Mouse (Mus musculus): ENCODE data around the gene Tiam2.
A peak's percentile ranks its signal among the peaks of the same experiment; 100 is the strongest.

The Tiam2 gene

GRCm38 (mm10) chr17:3498086-3498485 is 171.7 kb downstream of the Tiam2 start:
- DNase-seq (ENCODE audit: low spot score in 2 of 2) = no peak

- DNase-seq (ENCODE audit: low spot score in 2 of 2) = no peak
These were observed 172.2 kb downstream of the Tiam2 start for GRCm38 (mm10) chr17:3498580-3498979.

- DNase-seq (ENCODE audit: low spot score in 2 of 2) = no peak
These were observed 173.1 kb downstream of the Tiam2 start for GRCm38 (mm10) chr17:3499468-3499867.

DNA sequence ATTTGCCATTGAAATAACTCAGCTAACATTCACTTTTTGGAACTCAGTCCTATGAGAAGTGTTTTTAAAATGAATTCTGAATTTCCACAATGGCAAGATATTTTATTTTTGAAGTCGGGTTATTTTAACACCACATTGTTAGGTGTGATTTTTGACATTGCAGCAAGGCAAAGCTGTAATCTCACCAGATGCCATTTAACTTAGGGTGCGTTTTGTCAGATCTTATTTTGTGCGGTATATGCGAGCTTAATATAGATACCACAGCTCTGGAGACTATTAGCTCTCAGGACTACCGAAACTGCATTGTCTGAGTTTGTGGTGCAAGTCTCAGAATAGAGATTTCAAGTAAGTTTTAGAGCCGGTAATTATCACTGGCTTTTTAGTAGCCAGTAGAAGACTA is 173.7 kb downstream of the Tiam2 start:
- no peak for DNase-seq (ENCODE audit: low spot score in 2 of 2)

DNA sequence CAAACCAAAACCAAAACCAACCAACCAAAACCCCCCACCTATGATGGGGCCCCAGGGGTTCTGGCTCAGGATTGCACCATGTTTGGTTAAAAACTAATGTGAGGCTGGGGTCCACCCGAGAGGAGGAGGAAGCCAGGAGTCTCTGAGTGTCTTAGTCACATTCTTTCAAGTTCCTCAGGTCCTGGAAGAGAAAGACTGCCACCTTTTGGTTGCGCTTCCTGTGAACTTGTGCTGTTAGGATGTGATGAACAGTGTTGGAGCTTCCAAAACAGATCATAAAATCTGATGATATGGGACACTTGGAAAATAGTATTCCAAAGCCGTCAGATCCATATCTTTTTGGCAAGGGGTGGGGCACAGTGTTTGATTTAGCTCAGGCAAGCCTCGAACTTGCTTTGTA is 174.6 kb downstream of the Tiam2 start:
- DNase-seq (ENCODE audit: low spot score in 2 of 2) = no peak

DNA sequence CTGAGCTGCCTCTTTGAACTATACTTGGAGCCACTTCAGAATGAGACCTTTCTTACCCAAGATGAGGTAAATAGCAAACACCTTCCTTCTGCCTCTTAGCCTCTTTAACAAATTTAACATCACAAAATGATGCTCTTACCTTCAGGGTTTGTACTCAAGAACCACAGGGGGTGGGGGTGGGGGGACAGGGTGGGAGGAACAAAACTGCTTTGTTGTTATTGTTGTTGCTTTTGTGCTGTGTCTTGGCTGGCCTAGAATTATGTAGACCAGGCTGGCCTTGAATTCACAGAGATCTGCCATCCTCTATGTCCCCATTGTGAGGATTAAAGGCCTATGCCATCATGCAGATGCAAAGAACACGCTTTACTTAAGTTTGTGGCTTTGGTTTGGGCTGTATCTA is 179.3 kb downstream of the Tiam2 start:
- no peak for DNase-seq (ENCODE audit: low spot score in 2 of 2)

DNA sequence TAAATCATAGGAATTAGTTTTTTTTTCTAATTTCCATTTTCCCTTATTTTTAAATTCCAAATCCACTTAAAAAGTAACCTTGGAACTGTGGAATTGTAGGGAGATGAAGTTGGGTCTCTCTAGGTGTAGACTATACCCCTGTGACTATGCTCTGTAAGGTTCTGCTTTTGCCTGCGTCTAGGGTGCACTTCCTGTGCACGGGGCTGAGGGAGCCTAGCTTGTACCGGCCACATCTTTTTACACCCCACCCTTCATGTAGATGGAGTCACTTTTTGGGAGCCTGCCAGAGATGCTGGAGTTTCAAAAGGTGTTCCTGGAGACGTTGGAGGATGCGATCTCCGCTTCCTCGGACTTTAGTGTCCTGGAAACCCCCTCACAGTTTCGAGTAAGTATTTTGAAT is 180.1 kb downstream of the Tiam2 start:
- DNase-seq (ENCODE audit: low spot score in 2 of 2) = no peak

- peak in 1 of 2 experiments; percentile 61 for DNase-seq (ENCODE audit: low spot score in 2 of 2)
These were observed 183.5 kb downstream of the Tiam2 start for GRCm38 (mm10) chr17:3509841-3510240.

- no peak for DNase-seq (ENCODE audit: low spot score in 2 of 2)
These were observed 187.9 kb downstream of the Tiam2 start for GRCm38 (mm10) chr17:3514316-3514715.

- DNase-seq (ENCODE audit: low spot score in 2 of 2) = no peak
These were observed 189.5 kb downstream of the Tiam2 start for GRCm38 (mm10) chr17:3515851-3516250.

- no peak for DNase-seq (ENCODE audit: low spot score in 2 of 2)
These were observed 190.0 kb downstream of the Tiam2 start for GRCm38 (mm10) chr17:3516406-3516805.

- DNase-seq (ENCODE audit: low spot score in 2 of 2) = no peak
These were observed 194.0 kb downstream of the Tiam2 start for GRCm38 (mm10) chr17:3520344-3520743.

GRCm38 (mm10) chr17:3527841-3528471 is 201.6 kb downstream of the Tiam2 start:
- no peak for DNase-seq (ENCODE audit: low spot score in 2 of 2)

- no peak for DNase-seq (ENCODE audit: low spot score in 2 of 2)
These were observed 203.2 kb downstream of the Tiam2 start for GRCm38 (mm10) chr17:3529523-3529922.

- DNase-seq (ENCODE audit: low spot score in 2 of 2) = no peak
These were observed 204.2 kb downstream of the Tiam2 start for GRCm38 (mm10) chr17:3530549-3530948.

- DNase-seq (ENCODE audit: low spot score in 2 of 2) = no peak
These were observed 205.3 kb downstream of the Tiam2 start for GRCm38 (mm10) chr17:3531641-3532040.

DNA sequence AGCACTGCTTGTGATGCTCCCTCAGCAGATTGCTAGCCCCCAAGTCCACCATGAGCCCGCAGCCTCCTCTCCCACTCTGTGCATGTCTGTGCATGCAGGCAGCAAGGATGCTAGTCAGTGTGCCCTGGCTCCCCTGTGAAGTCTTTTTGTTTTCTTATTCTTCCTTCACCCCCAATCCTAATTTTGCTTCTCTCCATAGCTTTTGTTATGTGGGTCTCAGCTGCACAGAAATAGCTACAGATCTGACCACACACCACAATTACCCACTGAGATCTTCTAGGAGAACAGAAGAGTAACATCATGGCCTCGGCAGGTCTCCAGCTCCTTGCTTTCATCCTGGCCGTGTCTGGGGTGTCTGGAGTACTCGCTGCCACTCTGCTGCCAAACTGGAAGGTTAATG is 205.9 kb downstream of the Tiam2 start, which contains the start of gene Cldn20:
TSS of gene Cldn20 (plus strand) at position 301 of the 400 bp plus-strand sequence.
- DNase-seq (ENCODE audit: low spot score in 2 of 2) = no peak

DNA sequence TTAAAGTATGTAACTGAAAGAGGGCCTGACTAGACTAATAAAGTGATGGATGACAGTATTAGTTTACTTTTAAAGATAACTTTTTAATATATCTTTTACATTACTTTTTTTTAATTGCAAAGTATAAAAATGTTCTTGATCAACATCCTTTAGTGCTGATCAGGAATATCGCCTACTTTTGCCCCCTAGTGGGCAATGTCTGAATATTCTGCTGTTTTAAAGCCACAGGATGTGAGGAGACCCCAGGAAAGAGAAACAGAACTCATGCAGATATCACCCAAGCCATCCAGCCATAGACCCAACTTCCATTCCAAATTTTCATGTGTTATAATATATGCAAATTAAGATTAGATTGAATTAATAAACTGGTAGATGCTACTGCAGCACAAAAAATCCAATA is 207.1 kb downstream of the Tiam2 start:
- no peak for DNase-seq (ENCODE audit: low spot score in 2 of 2)

DNA sequence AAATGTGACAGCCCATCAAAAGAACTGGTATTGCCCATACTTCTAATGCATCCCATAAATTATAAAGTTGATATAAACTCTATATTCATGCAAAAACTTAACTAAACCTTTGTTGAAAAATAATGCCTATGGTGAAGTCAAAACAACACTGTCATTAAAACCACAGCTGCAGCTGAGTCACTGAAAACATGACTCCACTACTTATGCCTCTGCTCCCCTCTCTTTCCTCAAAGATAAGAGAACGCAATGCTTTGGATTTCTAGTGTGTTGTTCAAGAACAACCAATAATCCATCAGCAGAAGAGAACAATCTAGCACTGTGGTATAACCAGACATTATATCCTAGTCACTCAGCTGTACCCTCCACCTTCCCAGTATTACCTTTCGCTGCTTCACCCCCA is 213.9 kb downstream of the Tiam2 start:
- no peak for DNase-seq (ENCODE audit: low spot score in 2 of 2)

GRCm38 (mm10) chr17:3541033-3541432 is 214.7 kb downstream of the Tiam2 start:
- DNase-seq (ENCODE audit: low spot score in 2 of 2) = no peak

DNA sequence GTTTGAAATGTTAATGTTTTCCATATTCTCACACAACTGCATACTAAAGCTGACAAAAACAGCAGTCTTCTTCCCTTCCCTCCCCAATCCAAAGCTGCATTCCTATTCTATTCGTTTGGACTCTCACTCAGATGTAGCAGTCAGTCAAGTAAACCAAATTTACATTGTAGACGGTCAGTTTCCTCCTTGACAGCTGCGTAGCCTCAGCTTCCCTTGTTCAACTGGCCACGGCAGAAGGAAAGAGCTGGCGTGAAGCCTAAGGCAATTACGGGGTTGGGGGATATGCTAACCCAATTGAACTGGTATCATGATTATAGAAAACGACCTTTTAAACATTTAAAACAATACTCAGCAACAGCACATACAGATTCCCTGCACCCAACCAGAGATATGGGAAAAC is 221.4 kb downstream of the Tiam2 start:
- DNase-seq (ENCODE audit: low spot score in 2 of 2) = no peak

- no peak for DNase-seq (ENCODE audit: low spot score in 2 of 2)
These were observed 229.9 kb downstream of the Tiam2 start for GRCm38 (mm10) chr17:3556251-3556650.

DNA sequence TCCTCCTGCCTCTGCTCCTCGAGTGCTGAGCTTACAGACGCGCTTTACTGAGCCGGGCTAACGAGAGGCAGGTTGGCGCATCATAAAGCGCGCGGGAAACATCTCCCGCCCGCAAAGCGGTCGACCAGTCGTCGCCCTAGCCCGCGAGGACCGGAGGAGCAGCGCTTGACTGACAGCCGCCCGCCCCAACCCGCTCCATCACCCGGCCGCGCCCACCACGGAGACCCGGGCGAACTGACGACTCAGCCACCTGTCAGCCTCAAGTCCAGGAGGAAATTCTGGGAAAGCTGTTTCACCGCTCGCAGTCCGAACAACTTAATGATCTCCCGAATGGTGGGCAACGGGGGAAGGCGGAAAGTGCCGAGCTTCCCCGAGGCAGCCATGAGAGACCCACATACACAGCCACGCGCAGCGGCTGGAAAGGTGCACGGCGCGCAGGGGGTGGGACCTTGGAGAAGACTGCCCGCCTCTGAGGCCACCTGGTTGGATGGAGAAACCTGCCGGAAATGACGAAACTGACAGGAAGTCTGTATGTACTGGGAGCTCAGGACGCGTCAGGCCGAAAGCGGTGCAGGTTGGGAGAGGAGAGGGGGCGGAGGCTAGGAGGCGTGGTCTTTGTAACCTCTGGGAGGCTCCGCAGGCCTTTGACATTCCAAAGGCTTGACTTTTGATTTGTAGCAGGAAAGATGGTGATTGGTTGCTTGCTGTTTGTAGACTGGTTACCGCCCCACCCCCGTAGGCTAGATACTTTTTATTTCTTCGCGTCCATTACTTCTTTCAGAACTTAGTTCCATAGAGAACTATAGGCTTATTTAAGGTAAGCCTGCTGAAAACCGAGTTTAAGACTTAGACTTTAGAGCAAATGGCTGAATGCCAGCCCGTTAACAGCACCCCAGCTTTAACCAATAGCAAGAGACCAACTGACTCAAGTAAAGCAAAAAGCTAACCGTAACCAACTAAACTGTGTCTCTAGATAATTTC is 231.2 kb downstream of the Tiam2 start, which contains the start of gene Tfb1m:
TSS of gene Tfb1m (minus strand) at position 451 of the 981 bp plus-strand sequence.
- peak; percentile 94 to 95 for DNase-seq (ENCODE audit: low spot score in 2 of 2)

Measured in frontal cortex, postnatal 25 days (tissue).